Mouse (Mus musculus) E14TG2a.4 (cell line): Measurements from ENCODE around the gene Sox12.

Experiments used
- CTCF ChIP-seq: conservative IDR thresholded peaks from 2 replicates; pipeline ENCODE4 v1.5.1; 2014; ENCODE audit warnings: low read length
- POU5F1 ChIP-seq: IDR thresholded peaks from 2 replicates; pipeline ENCODE4 v1.6.1; 2014; ENCODE audit warnings: low read length, borderline replicate concordance

DNA sequence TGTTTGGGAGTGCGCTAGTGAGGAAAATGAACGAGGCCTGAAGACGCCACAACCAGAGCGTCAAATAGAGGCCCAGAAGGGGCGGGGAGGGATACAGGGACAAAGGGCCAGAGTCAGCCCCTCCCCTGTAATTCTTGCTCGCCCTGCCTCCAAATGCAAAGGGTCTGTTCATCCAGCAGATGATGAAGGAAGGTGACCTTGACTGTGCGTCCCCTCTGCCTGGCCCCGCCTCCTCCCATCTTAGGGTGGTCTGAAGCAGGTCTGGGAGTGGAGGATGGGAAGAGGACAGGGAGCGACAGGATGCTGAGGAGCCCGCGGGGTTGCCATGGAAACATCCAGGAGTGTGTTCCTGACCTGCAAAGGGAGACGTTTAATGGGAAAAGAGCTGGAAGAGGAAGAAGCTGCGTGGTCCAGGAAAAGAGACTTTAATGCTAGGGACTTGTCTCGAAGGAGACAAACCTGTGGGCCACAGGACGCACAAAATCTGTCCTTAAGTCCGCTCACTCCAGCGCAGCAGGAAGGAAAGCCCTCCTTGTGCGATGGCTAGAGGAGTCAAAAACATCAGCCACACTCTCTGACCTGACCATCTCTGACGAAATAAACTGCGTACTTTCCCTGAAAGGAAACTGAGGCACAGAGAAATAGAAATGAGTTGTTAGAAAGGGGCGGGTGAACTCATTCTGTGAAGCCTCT lies 22.1 kb downstream of the Sox12 start:
- TF ChIP-seq CTCF = no peak
- no peak for TF ChIP-seq POU5F1
